Mouse (Mus musculus) neural tube, embryonic 13.5 days (tissue): ENCODE data around the gene Cep85l. TPM values are rescaled to one million over a fixed set of nuclear protein-coding genes. Genes with fewer than 3 reads are reported as not detected.
A peak's percentile ranks its signal among the peaks of the same experiment; 100 is the strongest.

Experiments used
- ATAC-seq: fragments of 200-750 bp; cut with Nextera tagmentation; 2 replicates; pipeline ENCODE4 v1.8.0; 2017; ENCODE audit warnings: low read depth, mild to moderate bottlenecking, moderate TSS enrichment, moderate library complexity
- H3K27ac ChIP-seq: fragments of 300-500 bp; sonication (generic); replicated peaks from 2 replicates; pipeline ENCODE4 v1.5.1; 2015; ENCODE audit warnings: moderate library complexity, mild to moderate bottlenecking, inconsistent platforms
- H3K27me3 ChIP-seq: fragments of 300-500 bp; sonication (generic); 2 replicates; pipeline ENCODE4 v1.6.1; 2015; ENCODE audit warnings: mild to moderate bottlenecking, inconsistent platforms
- H3K36me3 ChIP-seq: fragments of 300-500 bp; sonication (generic); 2 replicates; pipeline ENCODE4 v1.6.1; 2015; ENCODE audit warnings: mild to moderate bottlenecking, inconsistent platforms
- H3K4me1 ChIP-seq: fragments of 300-500 bp; sonication (generic); replicated peaks from 2 replicates; pipeline ENCODE4 v1.6.1; 2015; ENCODE audit warnings: inconsistent platforms
- H3K4me2 ChIP-seq: fragments of 300-500 bp; sonication (generic); 2 replicates; pipeline ENCODE4 v1.6.1; 2015; ENCODE audit warnings: inconsistent platforms, mild to moderate bottlenecking, moderate library complexity
- H3K4me3 ChIP-seq: fragments of 300-500 bp; sonication (generic); 2 replicates; pipeline ENCODE4 v1.5.1; 2015; ENCODE audit warnings: mild to moderate bottlenecking, inconsistent platforms
- H3K9ac ChIP-seq: fragments of 300-500 bp; sonication (generic); 2 replicates; pipeline ENCODE4 v1.6.1; 2015; ENCODE audit warnings: moderate library complexity, mild to moderate bottlenecking, inconsistent platforms
- H3K9me3 ChIP-seq: fragments of 300-500 bp; sonication (generic); 2 replicates; pipeline ENCODE4 v1.6.1; 2016; ENCODE audit warnings: inconsistent platforms
- WGBS: fragments of 180-500 bp; shearing (Covaris S2); methylation state at CpG from one replicate; pipeline ENCODE4 v1.1.7; 2015; 5-methylcytosine and 5-hydroxymethylcytosine counted together
- polyA plus RNA-seq: library from polyadenylated mRNA; unstranded; fragments of >200 nt; fragmentation: Nextera tagmentation; extraction: Ambion mirVana; gene quantifications from 2 replicates; pipeline ENCODE4 v1.2.1, GENCODE M21; 2015

Cep85l gene
- polyA plus RNA-seq, 1 experiment from 2014 or later = 5.2 TPM

GRCm38 (mm10) chr10:53388227-53388920 lies 8.6 kb upstream of the Cep85l start:
- WGBS = 74% methylated on average over 6 of the region's 6 CpGs
- H3K4me1 ChIP-seq = no peaks in the 10 kb centered on the region
- no peak overlapping the region for H3K9ac ChIP-seq
- H3K27ac ChIP-seq = no peak overlapping the region
- H3K4me2 ChIP-seq = no peak overlapping the region
- H3K4me3 ChIP-seq = no peak overlapping the region
- H3K9me3 ChIP-seq = no peaks in the 10 kb centered on the region
- no peaks in the 10 kb centered on the region for H3K27me3 ChIP-seq
- ATAC-seq = no peak
- H3K36me3 ChIP-seq = no peaks in the 10 kb centered on the region

DNA sequence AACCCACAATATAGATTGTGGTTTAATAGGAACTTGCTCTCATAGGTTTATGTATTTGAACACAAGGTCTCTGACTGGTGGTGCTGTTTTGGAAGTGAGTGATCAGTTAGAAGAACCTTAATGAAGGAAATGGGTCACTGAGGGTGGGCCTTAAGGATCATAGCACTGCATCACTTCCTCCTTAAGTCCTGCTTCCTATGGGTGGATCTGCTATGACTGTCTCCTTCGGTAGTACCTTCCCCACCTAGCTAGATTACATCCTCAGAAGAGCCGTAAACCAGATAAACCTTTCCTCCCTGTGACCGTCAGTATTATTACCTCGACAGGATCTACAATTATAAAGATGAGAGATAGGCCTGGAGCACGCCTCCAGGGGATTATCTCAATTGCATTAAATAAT lies 5.7 kb upstream of the Cep85l start:
- Histone ChIP-seq H3K4me3 (no peak overlapping the region), H3K4me1 (peaks cover under 1% of the 10 kb centered on the region; the same call in 1 of the 2 replicates), H3K36me3 (no peaks in the 10 kb centered on the region), H3K4me2 (no peak overlapping the region), H3K27ac (no peak overlapping the region), H3K27me3 (no peaks in the 10 kb centered on the region), H3K9me3 (no peaks in the 10 kb centered on the region), H3K9ac (no peak overlapping the region)
- ATAC-seq = no peak
- 71% methylated on average over 5 of the region's 5 CpGs for WGBS

DNA sequence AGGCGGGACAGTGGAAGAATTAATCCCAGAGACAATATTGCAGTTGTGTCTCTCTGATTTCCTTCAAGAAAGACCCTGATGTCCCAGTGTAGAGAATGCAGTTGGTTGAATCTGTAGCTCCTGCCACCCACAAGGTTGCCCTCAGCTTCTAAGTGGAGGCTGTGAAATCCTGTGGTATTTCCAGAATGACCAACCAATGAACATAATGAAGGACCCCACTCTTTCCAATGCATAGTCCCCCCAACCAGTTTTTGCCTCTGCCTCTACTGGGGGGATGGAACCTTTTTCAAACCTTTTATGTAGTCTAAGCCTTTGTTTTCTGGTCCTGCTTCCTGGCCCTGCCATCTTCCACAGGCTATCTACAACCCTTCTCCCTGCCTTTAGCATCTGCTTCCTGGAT lies 5.1 kb upstream of the Cep85l start:
- Histone ChIP-seq H3K9me3 (no peaks in the 10 kb centered on the region), H3K4me1 (peaks cover 6% of the 10 kb centered on the region; the same call in 1 of the 2 replicates), H3K4me2 (no peak overlapping the region), H3K4me3 (no peak overlapping the region), H3K36me3 (no peaks in the 10 kb centered on the region), H3K27me3 (no peaks in the 10 kb centered on the region), H3K9ac (no peak overlapping the region), H3K27ac (no peak overlapping the region)
- no peak for ATAC-seq
- WGBS = 86% methylated on average over 1 of the region's 1 CpGs

DNA sequence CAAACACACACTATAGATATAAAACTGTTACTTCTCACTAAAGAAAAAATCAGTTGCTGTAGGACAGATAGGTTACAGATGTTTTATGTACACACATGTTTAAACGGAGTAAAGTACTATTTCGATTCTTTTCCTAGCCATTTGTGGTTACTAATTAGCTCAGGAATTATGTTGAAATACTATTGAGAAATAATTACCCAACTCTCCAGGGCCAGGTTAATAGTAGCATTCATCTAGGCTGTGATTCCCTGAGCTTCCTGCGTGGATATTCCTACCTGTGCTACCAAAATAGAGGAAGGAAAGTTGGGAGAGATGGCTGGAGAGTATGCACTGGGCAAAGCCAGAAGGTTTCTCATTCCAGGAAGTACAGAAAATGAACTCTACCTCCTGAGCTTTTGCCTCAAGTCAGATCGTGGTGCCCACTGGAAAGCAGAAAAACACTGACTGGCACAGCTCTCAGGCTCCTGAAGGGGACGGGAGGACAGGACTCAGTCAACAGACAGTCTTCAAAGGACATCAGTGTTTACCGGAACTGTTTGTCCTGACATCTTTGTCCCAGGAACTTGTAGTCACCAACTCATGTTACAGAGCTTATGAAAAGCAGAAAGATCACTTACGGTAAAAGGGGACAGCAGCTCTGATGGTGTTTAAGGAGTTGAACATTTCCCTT lies 3.1 kb upstream of the Cep85l start:
- no peaks in the 10 kb centered on the region for H3K36me3 ChIP-seq
- no peak overlapping the region for H3K27ac ChIP-seq
- no peak overlapping the region for H3K4me2 ChIP-seq
- H3K9me3 ChIP-seq = no peaks in the 10 kb centered on the region
- H3K4me1 ChIP-seq = peaks cover 17% of the 10 kb centered on the region
- H3K27me3 ChIP-seq = no peaks in the 10 kb centered on the region
- no peak overlapping the region for H3K9ac ChIP-seq
- 75% methylated on average over 7 of the region's 7 CpGs for WGBS
- H3K4me3 ChIP-seq = no peak overlapping the region
- no peak for ATAC-seq

- Histone ChIP-seq H3K4me1 (peaks cover 33% of the 10 kb centered on the region), H3K27ac (peak overlapping the region; percentile 98), H3K4me3 (peak overlapping the region; percentile 92), H3K9ac (peak overlapping the region; percentile 99), H3K36me3 (no peaks in the 10 kb centered on the region), H3K9me3 (no peaks in the 10 kb centered on the region), H3K4me2 (peak overlapping the region; percentile 66), H3K27me3 (no peaks in the 10 kb centered on the region)
- WGBS = under 1% methylated on average over 59 of the region's 59 CpGs
- ATAC-seq = peak; percentile 85
Measured at GRCm38 (mm10) chr10:53378981-53379708, 602 bp downstream of the Cep85l start.

GRCm38 (mm10) chr10:53378296-53378695 lies 1.5 kb downstream of the Cep85l start:
- peak overlapping the region; percentile 66 for H3K4me2 ChIP-seq
- no peaks in the 10 kb centered on the region for H3K36me3 ChIP-seq
- no peak overlapping the region for H3K27ac ChIP-seq
- 76% methylated on average over 6 of the region's 6 CpGs for WGBS
- H3K27me3 ChIP-seq = no peaks in the 10 kb centered on the region
- ATAC-seq = no peak
- peak overlapping the region; percentile 92 for H3K4me3 ChIP-seq
- peaks cover 4% of the 10 kb centered on the region; the same call in 1 of the 2 replicates for H3K9me3 ChIP-seq
- peak overlapping the region; percentile 99; the same call in 1 of the 2 replicates for H3K9ac ChIP-seq
- H3K4me1 ChIP-seq = peaks cover 33% of the 10 kb centered on the region

GRCm38 (mm10) chr10:53377096-53377495 lies 2.7 kb downstream of the Cep85l start:
- ATAC-seq = no peak
- Histone ChIP-seq H3K36me3 (no peaks in the 10 kb centered on the region), H3K9me3 (peaks cover 14% of the 10 kb centered on the region), H3K27ac (0 out of 2 replicates have a peak overlapping the region, but pooled peaks have one; percentile 38), H3K4me2 (peak overlapping the region; percentile 38), H3K9ac (peak overlapping the region; percentile 35), H3K4me3 (no peak overlapping the region; the same call in 1 of the 2 replicates), H3K4me1 (peaks cover 33% of the 10 kb centered on the region), H3K27me3 (no peaks in the 10 kb centered on the region)

DNA sequence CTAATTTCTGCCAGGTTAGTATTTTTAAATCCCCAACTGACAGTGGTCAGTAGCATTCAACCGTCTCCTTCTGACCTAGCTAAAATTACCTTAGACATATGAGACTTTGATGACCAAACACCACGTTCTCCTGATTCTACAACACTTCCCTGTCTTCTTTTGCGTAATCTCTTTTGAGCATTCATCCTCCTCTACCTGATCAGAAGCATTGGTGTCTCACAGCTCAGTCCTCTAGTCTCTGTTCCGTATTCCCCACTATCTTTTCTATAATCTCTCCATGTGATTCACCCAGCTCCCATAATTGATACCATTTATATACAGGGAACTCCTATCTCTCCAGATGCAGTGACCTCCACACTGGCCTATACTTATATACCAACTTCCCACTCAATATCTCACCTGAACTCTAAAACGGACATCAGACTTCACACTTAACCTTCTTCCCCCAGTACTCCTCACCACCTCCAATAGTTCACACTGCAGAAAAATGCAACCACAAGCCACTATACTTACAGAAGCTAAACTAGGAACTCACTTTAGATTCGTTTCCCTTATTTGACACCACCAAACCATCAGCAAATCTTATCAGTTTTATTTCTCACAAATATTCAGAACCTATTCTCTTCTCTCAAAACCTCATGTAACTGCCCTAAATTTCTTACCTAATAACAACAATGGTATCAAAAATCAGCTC lies 5.7 kb downstream of the Cep85l start:
- WGBS = 91% methylated on average over 6 of the region's 6 CpGs
- 0 out of 2 replicates have a peak, but pooled peaks cover 8% of the 10 kb centered on the region for H3K36me3 ChIP-seq
- no peak overlapping the region for H3K9ac ChIP-seq
- no peaks in the 10 kb centered on the region for H3K27me3 ChIP-seq
- ATAC-seq = no peak
- no peak overlapping the region for H3K27ac ChIP-seq
- peaks cover 26% of the 10 kb centered on the region for H3K4me1 ChIP-seq
- H3K4me2 ChIP-seq = no peak overlapping the region
- peaks cover 18% of the 10 kb centered on the region for H3K9me3 ChIP-seq
- H3K4me3 ChIP-seq = no peak overlapping the region

- Histone ChIP-seq H3K4me1 (no peaks in the 10 kb centered on the region), H3K27ac (no peak overlapping the region), H3K4me2 (no peak overlapping the region), H3K9ac (no peak overlapping the region), H3K36me3 (peaks cover 17% of the 10 kb centered on the region), H3K27me3 (no peaks in the 10 kb centered on the region), H3K4me3 (no peak overlapping the region), H3K9me3 (peaks cover 6% of the 10 kb centered on the region; the same call in 1 of the 2 replicates)
- WGBS = 100% methylated on average over 2 of the region's 2 CpGs
- no peak for ATAC-seq
Measured at GRCm38 (mm10) chr10:53367265-53367664, 12.5 kb downstream of the Cep85l start.

GRCm38 (mm10) chr10:53364311-53364710 lies 15.4 kb downstream of the Cep85l start:
- H3K27ac ChIP-seq = no peak overlapping the region
- H3K4me1 ChIP-seq = no peaks in the 10 kb centered on the region
- H3K27me3 ChIP-seq = no peaks in the 10 kb centered on the region
- no peak overlapping the region for H3K9ac ChIP-seq
- H3K9me3 ChIP-seq = no peaks in the 10 kb centered on the region
- no peak overlapping the region for H3K4me2 ChIP-seq
- H3K36me3 ChIP-seq = peaks cover 8% of the 10 kb centered on the region
- no peak overlapping the region for H3K4me3 ChIP-seq
- ATAC-seq = no peak

DNA sequence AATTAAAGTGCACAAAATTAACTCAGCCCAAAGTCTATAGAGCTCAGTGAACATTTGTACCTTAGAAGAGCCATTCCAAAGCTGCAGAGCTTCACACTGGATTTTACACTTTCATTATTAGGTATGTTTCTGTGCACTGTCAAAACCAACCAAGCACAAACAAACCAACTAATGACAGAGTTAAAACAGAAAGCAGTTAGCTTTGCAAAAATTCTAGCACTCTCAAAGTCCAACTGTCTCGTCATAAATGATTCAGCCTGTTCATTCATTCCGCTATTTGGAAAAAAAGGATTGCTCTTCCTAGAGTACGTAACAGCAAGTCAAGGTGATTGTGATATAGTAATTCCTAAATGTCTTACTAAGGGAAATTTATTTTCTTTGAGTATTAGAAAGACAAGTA lies 20.7 kb downstream of the Cep85l start:
- WGBS = 81% methylated on average over 3 of the region's 3 CpGs
- no peak overlapping the region for H3K4me3 ChIP-seq
- no peak overlapping the region for H3K4me2 ChIP-seq
- H3K9ac ChIP-seq = no peak overlapping the region
- H3K27ac ChIP-seq = no peak overlapping the region
- peaks cover 22% of the 10 kb centered on the region for H3K36me3 ChIP-seq
- no peaks in the 10 kb centered on the region for H3K9me3 ChIP-seq
- peaks cover 6% of the 10 kb centered on the region for H3K4me1 ChIP-seq
- no peak for ATAC-seq
- no peaks in the 10 kb centered on the region for H3K27me3 ChIP-seq

- ATAC-seq = no peak
- Histone ChIP-seq H3K27ac (no peak overlapping the region), H3K9me3 (no peaks in the 10 kb centered on the region), H3K4me1 (peaks cover 20% of the 10 kb centered on the region), H3K36me3 (peaks cover 16% of the 10 kb centered on the region), H3K9ac (no peak overlapping the region), H3K4me2 (no peak overlapping the region), H3K27me3 (no peaks in the 10 kb centered on the region), H3K4me3 (no peak overlapping the region)
- WGBS = 86% methylated on average over 3 of the region's 3 CpGs
Measured at GRCm38 (mm10) chr10:53353665-53354064, 26.1 kb downstream of the Cep85l start.
